Mouse (Mus musculus): Measurements from ENCODE around the gene 4930548H24Rik. TPM values are rescaled to one million over a fixed set of nuclear protein-coding genes. Genes with fewer than 3 reads are reported as not detected.
"Not testable (repeated sequence)": the region's sequence is repeated elsewhere in the genome, so short reads cannot be mapped to it uniquely, and the experiment has no call there.

The 4930548H24Rik gene
- polyA plus RNA-seq, 1 experiment from 2014 or later = not detected

GRCm38 (mm10) chr5:31494513-31495297 lies 9.2 kb downstream of the 4930548H24Rik start, which contains the start of gene Gpn1:
Gene Gpn1 (plus strand): TSS chr5:31494741.
- peak; percentile 97 for DNase-seq (ENCODE audit: low spot score)
- Histone ChIP-seq H3K36me3 (peaks cover 35% of the 10 kb centered on the region), H3K27ac (peak within 1 kb of the TSS; percentile 88), H3K9me3 (no peaks in the 10 kb centered on the region), H3K27me3 (ENCODE audit: insufficient read depth, poor library complexity, severe bottlenecking) (no peaks in the 10 kb centered on the region), H3K4me3 (peak within 1 kb of the TSS; percentile 87), H3K4me1 (peaks cover 10% of the 10 kb centered on the region)
- WGBS = 0% methylated on average over 49 of the region's 49 CpGs

DNA sequence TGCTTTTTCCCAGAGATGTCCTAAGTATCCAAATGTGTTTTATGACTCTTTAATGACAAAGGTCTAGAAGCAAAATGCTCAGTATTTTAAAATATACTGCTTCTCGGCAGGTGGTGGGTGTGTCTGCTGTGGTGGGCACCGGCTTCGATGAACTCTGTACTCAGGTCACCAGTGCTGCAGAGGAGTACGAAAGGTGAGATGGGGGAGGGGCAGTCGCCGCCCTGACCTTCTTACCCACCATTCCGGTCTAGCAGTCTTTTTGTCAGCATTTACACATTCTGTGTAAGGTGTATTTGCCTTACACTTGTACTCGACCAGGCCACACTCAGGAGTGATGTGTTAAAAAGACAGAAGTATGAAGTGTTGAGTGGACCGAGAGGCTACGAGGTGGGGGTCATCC lies 19.3 kb downstream of the 4930548H24Rik start:
- Histone ChIP-seq H3K9me3 (no peaks in the 10 kb centered on the region), H3K36me3 (peaks cover 89% of the 10 kb centered on the region)
- 89% methylated on average over 10 of the region's 10 CpGs for WGBS

DNA sequence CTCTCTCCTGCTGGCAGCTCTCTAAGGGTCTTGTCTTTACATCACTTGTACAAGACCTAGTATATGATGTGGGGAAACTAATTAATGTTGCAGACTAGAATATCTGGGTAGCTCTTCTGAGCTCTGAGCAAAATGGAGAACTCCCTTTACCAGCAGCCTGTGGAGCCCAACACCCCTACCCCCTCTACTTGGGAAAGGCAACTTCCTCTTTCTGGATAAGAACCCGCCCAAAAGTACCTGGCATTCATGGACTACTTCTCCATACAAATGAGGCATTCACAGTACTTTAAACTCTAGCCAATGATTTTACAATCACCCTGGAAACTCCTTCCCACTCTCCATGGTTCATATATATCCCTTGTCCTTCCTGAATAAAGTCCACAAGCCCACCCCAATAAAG lies 26.9 kb downstream of the 4930548H24Rik start:
- H3K27me3 ChIP-seq (ENCODE audit: insufficient read depth, poor library complexity, severe bottlenecking) = no peaks in the 10 kb centered on the region
- no peaks in the 10 kb centered on the region for H3K4me1 ChIP-seq
- H3K36me3 ChIP-seq = peaks cover 90% of the 10 kb centered on the region
- 78% methylated on average over 1 of the region's 1 CpGs for WGBS
- H3K27ac ChIP-seq = no peak overlapping the region
- H3K4me3 ChIP-seq = no peak overlapping the region
- no peaks in the 10 kb centered on the region for H3K9me3 ChIP-seq
- no peak for DNase-seq (ENCODE audit: low spot score)

More for the DNA sequence above, 19.3 kb downstream of the 4930548H24Rik start:
- Histone ChIP-seq H3K27me3 (ENCODE audit: insufficient read depth, poor library complexity, severe bottlenecking) (no peaks in the 10 kb centered on the region), H3K27ac (no peak overlapping the region), H3K4me3 (no peak overlapping the region), H3K4me1 (peaks cover 2% of the 10 kb centered on the region; the same call in 1 of the 2 replicates)
- DNase-seq (ENCODE audit: low spot score) = no peak

DNA sequence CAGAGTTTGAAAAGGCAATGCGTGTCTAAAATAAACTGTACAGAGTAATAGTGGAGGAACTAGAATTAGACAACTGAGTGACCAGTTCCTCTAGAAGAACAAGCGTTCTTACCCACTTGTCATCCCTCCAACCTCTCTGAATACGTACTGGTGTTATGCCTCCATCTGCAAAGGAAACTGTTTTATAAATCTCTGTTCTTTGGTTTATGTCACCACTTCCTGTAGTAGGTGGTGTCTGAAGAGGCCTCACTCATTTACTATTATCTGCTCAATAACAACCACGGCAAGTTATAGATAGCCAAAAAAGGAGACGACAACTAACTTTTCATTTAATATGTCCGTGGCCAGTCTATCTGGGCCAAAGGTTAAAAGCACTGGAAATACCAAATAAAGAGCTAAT lies 35.0 kb downstream of the 4930548H24Rik start:
- 94% methylated on average over 6 of the region's 6 CpGs for WGBS
- peaks cover 68% of the 10 kb centered on the region for H3K36me3 ChIP-seq
- no peak overlapping the region for H3K27ac ChIP-seq
- H3K27me3 ChIP-seq (ENCODE audit: insufficient read depth, poor library complexity, severe bottlenecking) = no peaks in the 10 kb centered on the region
- H3K9me3 ChIP-seq = no peaks in the 10 kb centered on the region
- no peak overlapping the region for H3K4me3 ChIP-seq
- DNase-seq (ENCODE audit: low spot score) = no peak
- peaks cover 2% of the 10 kb centered on the region; the same call in 1 of the 2 replicates for H3K4me1 ChIP-seq

GRCm38 (mm10) chr5:31526354-31527116 lies 41.0 kb downstream of the 4930548H24Rik start, which contains the start of gene Slc4a1ap:
Gene Slc4a1ap (plus strand): TSS chr5:31526995.
- 1% methylated on average over 28 of the region's 28 CpGs for WGBS
- H3K27ac ChIP-seq = peak within 1 kb of the TSS; percentile 95
- peaks cover 17% of the 10 kb centered on the region for H3K4me1 ChIP-seq
- peak; percentile 84 for DNase-seq (ENCODE audit: low spot score)
- no peaks in the 10 kb centered on the region for H3K9me3 ChIP-seq
- H3K4me3 ChIP-seq = peak within 1 kb of the TSS; percentile 90
- peaks cover 45% of the 10 kb centered on the region for H3K36me3 ChIP-seq
- no peaks in the 10 kb centered on the region for H3K27me3 ChIP-seq (ENCODE audit: insufficient read depth, poor library complexity, severe bottlenecking)

DNA sequence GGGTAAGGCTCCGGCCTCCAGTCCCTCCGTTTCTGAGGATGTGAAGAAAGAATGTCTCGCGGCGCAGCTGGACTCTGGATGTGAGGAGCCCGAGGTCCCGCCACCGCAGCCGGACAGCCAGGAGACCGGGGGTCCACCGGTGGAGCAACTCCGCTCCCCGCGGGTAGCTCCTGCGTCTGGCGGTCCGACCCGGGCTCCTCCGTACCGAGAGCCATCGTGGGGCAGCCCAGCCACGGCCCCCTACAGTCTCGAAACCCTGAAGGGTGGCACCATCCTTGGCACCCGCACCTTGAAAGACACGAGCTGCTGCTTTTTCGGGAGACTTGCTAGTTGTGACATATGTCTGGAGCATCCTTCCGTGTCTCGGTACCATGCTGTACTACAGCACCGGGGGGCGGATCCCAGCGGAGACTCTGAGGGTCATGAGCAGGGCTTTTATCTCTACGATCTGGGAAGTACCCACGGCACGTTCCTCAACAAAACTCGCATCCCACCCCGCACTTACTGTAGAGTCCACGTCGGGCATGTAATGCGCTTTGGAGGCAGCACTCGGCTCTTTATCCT lies 41.7 kb downstream of the 4930548H24Rik start:
- Histone ChIP-seq H3K27me3 (ENCODE audit: insufficient read depth, poor library complexity, severe bottlenecking) (no peaks in the 10 kb centered on the region), H3K36me3 (peaks cover 45% of the 10 kb centered on the region), H3K4me1 (peaks cover 17% of the 10 kb centered on the region), H3K4me3 (peak overlapping the region; percentile 90), H3K9me3 (no peaks in the 10 kb centered on the region), H3K27ac (peak overlapping the region; percentile 95)
- WGBS = 2% methylated on average over 40 of the region's 40 CpGs
- no peak for DNase-seq (ENCODE audit: low spot score)

- H3K27me3 ChIP-seq (ENCODE audit: insufficient read depth, poor library complexity, severe bottlenecking); DNase-seq (ENCODE audit: low spot score); H3K9me3 ChIP-seq: not testable (repeated sequence)
- Histone ChIP-seq H3K4me1 (peaks cover 17% of the 10 kb centered on the region), H3K27ac (peak within 1 kb of the TSS; percentile 95), H3K4me3 (peak within 1 kb of the TSS; percentile 90), H3K36me3 (peaks cover 45% of the 10 kb centered on the region)
- WGBS = 78% methylated on average over 11 of the region's 11 CpGs
Observed at GRCm38 (mm10) chr5:31527707-31528106, 42.2 kb downstream of the 4930548H24Rik start, which contains the start of gene Supt7l. Gene Supt7l (minus strand): TSS chr5:31527807.

GRCm38 (mm10) chr5:31528560-31528959 lies 43.0 kb downstream of the 4930548H24Rik start:
- Histone ChIP-seq H3K27ac (no peak overlapping the region), H3K4me3 (no peak overlapping the region), H3K36me3 (peaks cover 50% of the 10 kb centered on the region), H3K9me3 (no peaks in the 10 kb centered on the region), H3K4me1 (peaks cover 17% of the 10 kb centered on the region), H3K27me3 (ENCODE audit: insufficient read depth, poor library complexity, severe bottlenecking) (no peaks in the 10 kb centered on the region)
- 60% methylated on average over 2 of the region's 2 CpGs for WGBS
- no peak for DNase-seq (ENCODE audit: low spot score)

- Histone ChIP-seq H3K4me1 (no peaks in the 10 kb centered on the region), H3K27me3 (ENCODE audit: insufficient read depth, poor library complexity, severe bottlenecking) (no peaks in the 10 kb centered on the region), H3K4me3 (no peak overlapping the region), H3K36me3 (peaks cover 88% of the 10 kb centered on the region), H3K27ac (no peak overlapping the region), H3K9me3 (no peaks in the 10 kb centered on the region)
- no peak for DNase-seq (ENCODE audit: low spot score)
- 83% methylated on average over 2 of the region's 2 CpGs for whole genome bisulfite sequencing
Observed at GRCm38 (mm10) chr5:31535228-31535627, 49.7 kb downstream of the 4930548H24Rik start.

Other genes with a start within 250 kb of the 4930548H24Rik start
- gene Nrbp1, start 244.9 kb upstream of the 4930548H24Rik start, polyA plus RNA-seq (2016; fragmentation: Nextera tagmentation; extraction: Ambion mirVana) = 149 and 153 TPM in 2 replicates
- gene Gm9970, start 244.5 kb upstream of the 4930548H24Rik start, polyA plus RNA-seq (2016; fragmentation: Nextera tagmentation; extraction: Ambion mirVana) = 0.28 TPM in 1 of 2 replicates, not detected in the other
- 10.2 and 13.1 TPM in 2 replicates for gene Krtcap3, start 234.0 kb upstream of the 4930548H24Rik start, polyA plus RNA-seq (2016; fragmentation: Nextera tagmentation; extraction: Ambion mirVana)
- 28.6 and 31.1 TPM in 2 replicates for gene Ift172, start 194.6 kb upstream of the 4930548H24Rik start, polyA plus RNA-seq (2016; fragmentation: Nextera tagmentation; extraction: Ambion mirVana)
- gene Fndc4, start 189.7 kb upstream of the 4930548H24Rik start, polyA plus RNA-seq (2016; fragmentation: Nextera tagmentation; extraction: Ambion mirVana) = 30.2 and 51.9 TPM in 2 replicates
- gene Gckr, start 188.3 kb upstream of the 4930548H24Rik start, polyA plus RNA-seq (2016; fragmentation: Nextera tagmentation; extraction: Ambion mirVana) = 0.15 and 0.63 TPM in 2 replicates
- gene Zfp512, start 33.3 kb upstream of the 4930548H24Rik start, polyA plus RNA-seq (2016; fragmentation: Nextera tagmentation; extraction: Ambion mirVana) = 49.5 and 56.9 TPM in 2 replicates
- gene Gpn1, start 9.0 kb downstream of the 4930548H24Rik start, polyA plus RNA-seq (2016; fragmentation: Nextera tagmentation; extraction: Ambion mirVana) = 70.2 and 81.7 TPM in 2 replicates
- gene Slc4a1ap, start 41.3 kb downstream of the 4930548H24Rik start, polyA plus RNA-seq (2016; fragmentation: Nextera tagmentation; extraction: Ambion mirVana) = 24.2 and 31.5 TPM in 2 replicates
- gene Supt7l, start 42.1 kb downstream of the 4930548H24Rik start, polyA plus RNA-seq (2016; fragmentation: Nextera tagmentation; extraction: Ambion mirVana) = 21.7 and 22.5 TPM in 2 replicates
- 294 and 320 TPM in 2 replicates for gene Mrpl33, start 111.2 kb downstream of the 4930548H24Rik start, polyA plus RNA-seq (2016; fragmentation: Nextera tagmentation; extraction: Ambion mirVana)
- 6.2 and 6.8 TPM in 2 replicates for gene Rbks, start 211.9 kb downstream of the 4930548H24Rik start, polyA plus RNA-seq (2016; fragmentation: Nextera tagmentation; extraction: Ambion mirVana)
- 40.8 and 43.6 TPM in 2 replicates for gene Babam2, start 211.9 kb downstream of the 4930548H24Rik start, polyA plus RNA-seq (2016; fragmentation: Nextera tagmentation; extraction: Ambion mirVana)